Mouse (Mus musculus) left cerebral cortex, postnatal 14 days (tissue): Measurements from ENCODE around the gene Fam221a. TPM values are rescaled to one million over a fixed set of nuclear protein-coding genes. Genes with fewer than 3 reads are reported as not detected.
"Not testable (repeated sequence)": the region's sequence is repeated elsewhere in the genome, so short reads cannot be mapped to it uniquely, and the experiment has no call there.

ENCODE experiments used
- DNase-seq, 2 experiments: peaks; one replicate each; pipeline ENCODE4 v3.0.0; 2021 to 2022; ENCODE audit warnings: low spot score in 2 of 2, mixed read lengths in 1 of 2
- intact Hi-C: fragments of 180-260 bp; cut with DNase I; formaldehyde crosslinking; loops from one replicate; pipeline ENCODE4 v1.15.1; 2025
- total RNA-seq, 2 experiments: library from RNA; stranded (reverse); gene quantifications; 2 replicates each; pipeline ENCODE4 v1.2.3; 2021

Gene Fam221a
- total RNA-seq, 2 experiments from 2014 or later, result 1.1 TPM

GRCm38 (mm10) chr6:49372705-49373104 lies 5.2 kb downstream of the Fam221a start:
- intact Hi-C loops, result no loop called here
- DNase-seq, result no peak

- intact Hi-C loops, result no loop called here
These were observed 6.4 kb downstream of the Fam221a start for GRCm38 (mm10) chr6:49373943-49374342.

GRCm38 (mm10) chr6:49378328-49378727 lies 10.8 kb downstream of the Fam221a start:
- intact Hi-C loops, result no loop called here
- DNase-seq, result peak in 1 of 2 experiments; percentile 4

More at GRCm38 (mm10) chr6:49373943-49374342, 6.4 kb downstream of the Fam221a start:
- DNase-seq, result peak in 1 of 2 experiments; percentile 9

GRCm38 (mm10) chr6:49394276-49394675 lies 26.7 kb downstream of the Fam221a start:
- DNase-seq, result no peak
- intact Hi-C loops, result loop anchor here (10.0 kb wide), 1 partner anchor 339 kb away; no protein-coding TSS in a partner anchor

- peak in 1 of 2 experiments; percentile 11 for DNase-seq
These were observed 27.8 kb downstream of the Fam221a start, which contains the start of gene Stk31 for GRCm38 (mm10) chr6:49395316-49395715. Gene Stk31, plus strand, starts transcription at chr6:49395604.

GRCm38 (mm10) chr6:49397466-49397865 lies 29.9 kb downstream of the Fam221a start:
- peak; percentile 12 to 30 for DNase-seq
- intact Hi-C loops, result loop anchor here (2.0 to 10.0 kb wide), 3 partner anchors 79 to 343 kb away; partner anchors contain the start of gene Ccdc126

More at GRCm38 (mm10) chr6:49395316-49395715, 27.8 kb downstream of the Fam221a start, which contains the start of gene Stk31:
- intact Hi-C loops, result loop anchor here (10.0 kb wide), 1 partner anchor 341 kb away; no protein-coding TSS in a partner anchor

GRCm38 (mm10) chr6:49398365-49398764 lies 30.8 kb downstream of the Fam221a start:
- peak in 1 of 2 experiments; percentile 22 for DNase-seq
- intact Hi-C loops, result loop anchor here (2.0 to 10.0 kb wide), 2 partner anchors 170 to 344 kb away; no protein-coding TSS in a partner anchor

GRCm38 (mm10) chr6:49410830-49411229 lies 43.3 kb downstream of the Fam221a start:
- no peak for DNase-seq
- intact Hi-C loops, result no loop called here

- DNase-seq, intact Hi-C loops: not testable (repeated sequence)
These were observed 45.4 kb downstream of the Fam221a start for GRCm38 (mm10) chr6:49412967-49413366.

- DNase-seq, result no peak
- intact Hi-C loops, result no loop called here
These were observed 48.4 kb downstream of the Fam221a start for GRCm38 (mm10) chr6:49415971-49416370.

GRCm38 (mm10) chr6:49437306-49437705 lies 69.8 kb downstream of the Fam221a start:
- DNase-seq, result peak in 1 of 2 experiments; percentile 3
- intact Hi-C loops, result no loop called here

Other genes starting within 250 kb of the Fam221a start
- under 1 TPM; 0.18 to 0.47 TPM for gene Igf2bp3, start 152.8 kb upstream of the Fam221a start, total RNA-seq
- 10 to 100 TPM; 66.6 to 82.9 TPM for gene Tra2a, start 103.7 kb upstream of the Fam221a start, total RNA-seq
- gene Ccdc126, start 48.5 kb upstream of the Fam221a start, total RNA-seq, result 1 to 10 TPM; 8.1 to 9.0 TPM
- gene Stk31, start 27.9 kb downstream of the Fam221a start, total RNA-seq, result 1 to 10 TPM; 1.1 to 1.5 TPM